Mouse (Mus musculus) spleen, embryonic (tissue): ENCODE measurements around the gene Slc26a8.

Experiments used
- CTCF ChIA-PET: fragments of 350-600 bp; sonication (Branson Sonifier 250); formaldehyde crosslinking; loops from one replicate; lab custom pipeline; 2022; lab: Charles Lee

The Slc26a8 gene

GRCm38 (mm10) chr17:28646221-28646620 is 43.8 kb downstream of the Slc26a8 start:
- CTCF ChIA-PET, result interaction anchor here (0.6 kb wide), 1 partner anchor 56 kb away, joined by 3 read pairs; no protein-coding TSS in a partner anchor

- CTCF ChIA-PET, result interaction anchor here (0.7 kb wide), 2 partner anchors 588 to 1238 kb away, joined by 12 read pairs; no protein-coding TSS in a partner anchor
Observed at GRCm38 (mm10) chr17:28644112-28644511, 45.9 kb downstream of the Slc26a8 start.

GRCm38 (mm10) chr17:28643697-28644096 is 46.3 kb downstream of the Slc26a8 start:
- CTCF ChIA-PET, result interaction anchor here (0.7 kb wide), 1 partner anchor 1239 kb away, joined by 12 read pairs; no protein-coding TSS in a partner anchor

- CTCF ChIA-PET, result no interaction called here
Observed at GRCm38 (mm10) chr17:28640113-28640512, 49.9 kb downstream of the Slc26a8 start.

- CTCF ChIA-PET, result no interaction called here
Observed at GRCm38 (mm10) chr17:28637711-28638690, 52.0 kb downstream of the Slc26a8 start.

- CTCF ChIA-PET, result no interaction called here
Observed at GRCm38 (mm10) chr17:28635842-28636241, 54.2 kb downstream of the Slc26a8 start.

GRCm38 (mm10) chr17:28629125-28629524 is 60.9 kb downstream of the Slc26a8 start:
- CTCF ChIA-PET, result interaction anchor here (0.6 kb wide), 1 partner anchor 402 kb away, joined by 3 read pairs; no protein-coding TSS in a partner anchor

GRCm38 (mm10) chr17:28628248-28629124 is 61.5 kb downstream of the Slc26a8 start:
- CTCF ChIA-PET, result interaction anchor here (0.6 kb wide), 1 partner anchor 403 kb away, joined by 3 read pairs; no protein-coding TSS in a partner anchor

GRCm38 (mm10) chr17:28626937-28627336 is 63.1 kb downstream of the Slc26a8 start:
- CTCF ChIA-PET, result no interaction called here

GRCm38 (mm10) chr17:28625327-28625726 is 64.7 kb downstream of the Slc26a8 start:
- CTCF ChIA-PET, result no interaction called here

GRCm38 (mm10) chr17:28624841-28625240 is 65.2 kb downstream of the Slc26a8 start:
- CTCF ChIA-PET, result no interaction called here

- CTCF ChIA-PET, result interaction anchor here (0.5 to 0.6 kb wide), 2 partner anchors 49 to 167 kb away, joined by 3 read pairs; no protein-coding TSS in a partner anchor
Observed at GRCm38 (mm10) chr17:28622300-28622759, 67.7 kb downstream of the Slc26a8 start, which contains the start of gene Srpk1. TSS of gene Srpk1 (minus strand) at chr17:28622709.

- CTCF ChIA-PET, result interaction anchor here (0.6 to 0.7 kb wide), 2 partner anchors 99 to 167 kb away, joined by 3 to 12 read pairs; no protein-coding TSS in a partner anchor
Observed at GRCm38 (mm10) chr17:28621381-28622299, 68.4 kb downstream of the Slc26a8 start.

GRCm38 (mm10) chr17:28618775-28619174 is 71.3 kb downstream of the Slc26a8 start:
- CTCF ChIA-PET, result no interaction called here

GRCm38 (mm10) chr17:28618124-28618523 is 71.9 kb downstream of the Slc26a8 start:
- CTCF ChIA-PET, result no interaction called here

- CTCF ChIA-PET, result no interaction called here
Observed at GRCm38 (mm10) chr17:28617636-28618035, 72.4 kb downstream of the Slc26a8 start.

- CTCF ChIA-PET, result interaction anchor here (0.8 kb wide), 1 partner anchor 884 kb away, joined by 20 read pairs; no protein-coding TSS in a partner anchor
Observed at GRCm38 (mm10) chr17:28615332-28615731, 74.7 kb downstream of the Slc26a8 start.

- CTCF ChIA-PET, result interaction anchor here (0.6 kb wide), 1 partner anchor 1832 kb away, joined by 3 read pairs; the partner anchor contains the start of gene Bnip1
Observed at GRCm38 (mm10) chr17:28613096-28613495, 76.9 kb downstream of the Slc26a8 start.

- CTCF ChIA-PET, result interaction anchor here (0.6 kb wide), 1 partner anchor 1832 kb away, joined by 3 read pairs; the partner anchor contains the start of gene Bnip1
Observed at GRCm38 (mm10) chr17:28612603-28613002, 77.4 kb downstream of the Slc26a8 start.

GRCm38 (mm10) chr17:28609543-28609942 is 80.5 kb downstream of the Slc26a8 start:
- CTCF ChIA-PET, result no interaction called here
